Mouse (Mus musculus) kidney, postnatal 14 days (tissue): Measurements from ENCODE around the gene Mrtfa.

Experiments
- DNase-seq: peaks from one replicate; pipeline ENCODE4 v3.0.0; 2022; ENCODE audit warnings: mixed read lengths

Gene Mrtfa

GRCm38 (mm10) chr15:81098689-81099088 is 91.9 kb downstream of the Mrtfa start:
- no peak for DNase-seq

- DNase-seq = no peak
Observed at GRCm38 (mm10) chr15:81097896-81098295, 92.7 kb downstream of the Mrtfa start.

- no peak for DNase-seq
Observed at GRCm38 (mm10) chr15:81097456-81097855, 93.1 kb downstream of the Mrtfa start.

- DNase-seq = peak; percentile 45
Observed at GRCm38 (mm10) chr15:81096329-81097055, 94.1 kb downstream of the Mrtfa start.

DNA sequence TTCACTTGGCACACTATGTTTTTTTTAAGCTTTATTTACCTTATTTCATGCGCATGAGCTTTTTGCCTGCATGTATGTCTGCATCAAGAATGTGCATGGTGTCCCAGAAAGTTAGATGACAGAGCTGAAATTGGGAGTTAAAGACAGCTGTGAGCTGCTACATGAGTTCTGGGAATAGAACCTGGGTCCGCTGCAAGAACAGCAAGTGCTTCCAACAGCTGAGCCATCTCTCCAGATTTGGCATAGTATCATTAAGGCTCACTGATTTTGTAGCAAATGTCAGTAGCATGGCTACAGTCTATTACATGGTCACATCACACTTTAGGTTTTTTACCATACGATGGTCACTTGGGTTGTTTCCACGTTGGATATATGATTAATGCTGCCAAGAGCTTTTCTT is 97.5 kb downstream of the Mrtfa start:
- DNase-seq = no peak

GRCm38 (mm10) chr15:81091718-81092117 is 98.8 kb downstream of the Mrtfa start:
- no peak for DNase-seq

- DNase-seq = no peak
Observed at GRCm38 (mm10) chr15:81087529-81087928, 103.0 kb downstream of the Mrtfa start.

- peak; percentile 69 for DNase-seq
Observed at GRCm38 (mm10) chr15:81086644-81087480, 103.7 kb downstream of the Mrtfa start.

DNA sequence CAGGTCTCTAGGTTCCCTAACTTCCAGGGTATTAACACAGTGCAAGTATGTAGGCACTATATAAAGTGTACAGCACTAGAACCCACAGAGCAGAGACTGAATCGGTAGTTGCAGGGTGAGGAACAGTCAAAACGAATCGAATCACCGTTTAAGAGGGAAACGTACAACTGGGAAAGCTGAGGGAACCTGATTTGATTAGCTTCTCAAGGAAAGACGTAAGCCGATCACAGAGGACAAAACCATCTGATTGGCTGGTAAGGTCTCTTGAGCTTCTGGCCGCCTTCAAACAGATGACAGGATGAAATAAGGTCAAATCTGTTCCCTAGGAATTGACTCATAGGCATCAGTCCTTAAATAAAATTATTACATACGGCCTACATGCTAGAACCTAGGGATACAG is 106.7 kb downstream of the Mrtfa start:
- no peak for DNase-seq

DNA sequence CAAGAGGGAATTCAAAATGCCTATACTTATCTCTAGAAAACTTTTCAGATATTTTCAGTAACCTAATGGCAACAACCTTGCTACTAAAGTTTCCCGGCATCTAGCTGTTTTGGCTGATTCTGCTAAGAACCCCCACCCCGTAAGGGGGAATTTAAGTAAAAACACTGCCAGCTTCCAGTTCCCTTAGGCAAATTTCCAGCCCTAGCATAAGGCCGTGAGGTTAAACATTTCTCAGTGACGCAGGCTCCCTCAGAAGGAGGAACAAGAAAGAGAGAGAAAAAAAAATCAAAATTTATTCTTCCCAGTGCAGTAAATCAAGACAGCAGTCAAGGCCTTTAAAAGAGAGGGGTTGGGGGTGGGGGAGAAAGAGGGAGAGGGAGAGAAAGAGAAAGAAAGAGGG is 107.3 kb downstream of the Mrtfa start:
- peak; percentile 64 for DNase-seq

DNA sequence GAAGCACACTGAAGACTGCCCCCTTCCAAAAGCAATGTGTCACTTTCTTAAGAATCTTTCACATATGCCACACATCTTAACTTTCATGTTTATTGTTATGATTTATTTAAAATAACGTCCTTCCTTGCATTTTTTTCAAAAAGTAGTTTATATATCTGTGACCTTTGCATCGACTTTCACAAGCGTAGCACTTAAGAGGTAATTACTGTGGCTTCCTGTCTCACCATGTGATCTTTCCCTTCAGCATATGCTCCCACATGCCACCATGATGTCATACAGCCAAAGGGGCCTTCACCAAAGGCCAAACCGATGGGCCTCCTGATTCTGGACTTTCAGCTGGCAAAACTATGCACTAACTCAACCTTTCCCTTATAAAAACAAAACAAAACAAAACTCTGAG is 109.3 kb downstream of the Mrtfa start:
- no peak for DNase-seq

DNA sequence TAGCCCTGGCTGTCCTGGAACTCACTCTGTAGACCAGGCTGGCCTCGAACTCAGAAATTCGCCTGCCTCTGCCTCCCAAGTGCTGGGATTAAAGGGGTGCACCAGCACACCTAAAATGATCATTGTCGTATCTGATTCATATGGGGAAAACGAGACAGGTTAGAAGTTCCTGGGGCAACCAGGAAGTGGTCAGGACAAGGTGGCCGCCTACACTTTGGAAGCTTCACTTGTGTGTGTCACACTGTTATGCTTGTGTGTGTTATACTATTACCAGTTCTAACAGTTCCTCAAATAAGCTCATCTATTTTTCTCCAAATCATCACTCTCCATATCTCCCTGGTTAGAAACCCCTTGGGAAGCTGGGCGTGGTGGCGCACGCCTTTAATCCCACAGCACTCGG is 110.2 kb downstream of the Mrtfa start:
- no peak for DNase-seq

- no peak for DNase-seq
Observed at GRCm38 (mm10) chr15:81079255-81079654, 111.3 kb downstream of the Mrtfa start.

GRCm38 (mm10) chr15:81077551-81077950 is 113.0 kb downstream of the Mrtfa start:
- DNase-seq = peak; percentile 40

- no peak for DNase-seq
Observed at GRCm38 (mm10) chr15:81074543-81074942, 116.0 kb downstream of the Mrtfa start.

GRCm38 (mm10) chr15:81073751-81074150 is 116.8 kb downstream of the Mrtfa start:
- peak; percentile 23 for DNase-seq

GRCm38 (mm10) chr15:81072748-81073147 is 117.8 kb downstream of the Mrtfa start:
- DNase-seq = peak; percentile 32

GRCm38 (mm10) chr15:81070470-81070869 is 120.1 kb downstream of the Mrtfa start:
- no peak for DNase-seq

DNA sequence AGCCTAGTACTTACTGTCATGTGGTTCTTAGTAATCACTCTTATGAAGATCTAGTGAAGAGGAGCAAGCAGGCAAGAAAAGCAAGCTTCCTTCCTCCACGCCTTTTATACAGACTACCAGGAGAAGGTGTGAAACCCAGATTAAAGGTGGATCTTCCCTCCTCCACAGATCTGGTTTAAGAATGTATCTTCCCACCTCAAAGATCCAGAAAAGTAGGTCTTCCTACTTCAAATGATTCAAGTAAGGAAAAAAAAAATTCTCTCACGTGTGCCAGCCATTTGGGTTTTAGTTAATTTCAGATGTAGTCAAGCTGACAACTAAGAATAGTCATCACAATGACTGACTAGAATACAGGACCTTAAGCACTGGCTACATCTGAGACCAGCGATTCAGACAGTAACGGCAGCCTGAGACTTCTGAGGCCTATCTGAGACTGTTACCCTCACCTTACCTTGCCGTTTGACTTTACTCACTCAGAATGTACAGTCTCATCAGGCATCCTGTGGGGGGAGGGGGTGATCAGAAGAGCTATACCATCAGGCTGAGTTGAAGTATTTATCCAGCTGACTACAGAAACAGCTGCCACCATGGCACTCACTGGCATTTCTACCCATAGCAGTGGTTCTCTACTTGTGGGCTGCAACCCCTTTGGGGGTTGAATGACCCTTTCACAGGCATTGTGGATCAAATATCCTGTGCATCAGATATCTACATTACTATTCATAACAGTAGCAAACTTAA is 121.7 kb downstream of the Mrtfa start:
- DNase-seq = no peak

DNA sequence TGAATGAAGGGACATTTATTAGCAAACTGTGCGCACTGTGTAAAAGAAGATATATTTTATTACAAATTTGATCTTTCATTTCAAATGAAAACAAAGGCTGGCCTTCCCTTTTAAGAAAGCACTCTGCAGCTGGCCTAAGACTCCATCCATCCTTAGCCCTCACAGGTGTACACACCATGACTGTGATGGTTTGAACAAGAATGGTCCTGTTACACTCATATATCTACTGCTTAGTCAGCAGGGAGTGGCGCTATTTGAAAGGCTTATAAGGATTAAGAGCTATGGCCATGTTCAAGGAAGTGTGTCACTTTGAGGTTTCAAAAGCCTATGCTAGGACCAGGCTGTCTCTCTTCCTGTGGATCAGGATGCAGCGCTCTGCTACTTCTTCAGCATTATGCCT is 122.8 kb downstream of the Mrtfa start:
- DNase-seq = no peak

GRCm38 (mm10) chr15:81066976-81067375 is 123.6 kb downstream of the Mrtfa start:
- no peak for DNase-seq

DNA sequence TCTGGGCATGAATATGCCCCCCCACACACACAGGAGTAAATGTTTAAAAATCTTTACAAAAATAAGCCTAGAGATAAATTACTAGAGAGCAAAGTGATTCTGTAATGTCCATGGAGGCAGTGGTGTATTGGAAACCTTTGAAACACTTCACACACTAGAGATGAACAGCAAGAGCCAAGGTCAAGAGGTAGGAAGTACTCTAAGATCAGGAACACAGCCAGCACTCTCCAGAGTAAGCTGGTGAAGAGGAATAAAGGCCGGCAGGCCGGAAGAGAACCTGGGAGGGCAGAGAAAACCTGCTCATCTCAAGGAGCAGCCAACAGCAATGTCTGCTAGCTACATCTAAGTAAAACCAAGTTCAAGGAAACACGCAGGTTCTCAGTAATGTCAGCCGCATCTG is 125.9 kb downstream of the Mrtfa start:
- DNase-seq = no peak

DNA sequence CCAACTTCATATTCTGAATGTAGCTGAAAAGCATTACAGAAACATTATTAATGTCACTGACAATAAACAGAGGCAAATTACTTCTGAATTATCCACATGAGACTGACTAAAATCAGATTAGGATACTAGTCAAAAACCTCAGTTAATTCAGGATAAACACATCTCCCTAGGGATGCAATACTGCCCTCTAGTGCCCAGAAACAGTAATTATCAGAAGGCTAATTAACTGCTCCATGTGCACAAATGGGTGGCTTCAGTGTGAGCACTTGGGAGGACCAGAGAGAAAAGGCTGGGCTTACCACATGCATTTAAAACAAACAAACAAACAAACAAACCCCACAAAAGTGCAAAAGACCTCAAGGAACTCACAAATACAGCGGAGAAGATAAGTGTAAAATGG is 126.4 kb downstream of the Mrtfa start:
- DNase-seq = peak; percentile 65

GRCm38 (mm10) chr15:81062616-81063015 is 127.9 kb downstream of the Mrtfa start:
- DNase-seq = peak; percentile 33
